Mouse (Mus musculus) ES-E14 (cell line): Measurements from ENCODE around the gene Atxn1l. TPM values are rescaled to one million over a fixed set of nuclear protein-coding genes. Genes with fewer than 3 reads are reported as not detected.
A peak's percentile ranks its signal among the peaks of the same experiment; 100 is the strongest.

ENCODE experiments used
- DNase-seq: peaks from one replicate; pipeline ENCODE4 v3.0.0-alpha.2; 2013; ENCODE audit warnings: low read depth, low spot score
- H3K27ac ChIP-seq: 2 replicates; pipeline ENCODE4 v1.5.1; 2012; ENCODE audit warnings: low read depth, mild to moderate bottlenecking, low read length, moderate library complexity, mixed read lengths; ENCODE audit not compliant: poor library complexity, insufficient read depth, severe bottlenecking
- H3K36me3 ChIP-seq: 2 replicates; pipeline ENCODE4 v1.6.1; 2012; ENCODE audit warnings: mild to moderate bottlenecking, low read length, moderate library complexity, mixed read lengths; ENCODE audit not compliant: control insufficient read depth, poor library complexity, insufficient read depth, severe bottlenecking
- H3K4me1 ChIP-seq, 2 experiments: fragments of 150-350 bp in 1 of 2; sonication (generic) in 1 of 2; 2 replicates each; pipeline ENCODE4 v1.6.1; 2012; ENCODE audit warnings: low read length in 2 of 2, mild to moderate bottlenecking in 1 of 2, mixed read lengths in 1 of 2; ENCODE audit not compliant: control insufficient read depth in 2 of 2, insufficient read depth in 2 of 2, poor library complexity in 1 of 2
- H3K4me3 ChIP-seq, 2 experiments: fragments of 150-350 bp in 1 of 2; sonication (generic) in 1 of 2; 2 replicates each; pipeline ENCODE4 v1.5.1; 2012; ENCODE audit warnings: low read length in 2 of 2, low read depth in 1 of 2, mild to moderate bottlenecking in 1 of 2, mixed read lengths in 1 of 2; ENCODE audit not compliant: insufficient read depth in 1 of 2, poor library complexity in 1 of 2, severe bottlenecking in 1 of 2
- H3K9ac ChIP-seq: 2 replicates; pipeline ENCODE4 v1.6.1; 2012; ENCODE audit warnings: low read depth, mild to moderate bottlenecking, low read length, mixed read lengths; ENCODE audit not compliant: poor library complexity, insufficient read depth, severe bottlenecking
- H3K9me3 ChIP-seq: fragments of 150-350 bp; sonication (generic); 2 replicates; pipeline ENCODE4 v1.6.1; 2012; ENCODE audit warnings: low read depth, mild to moderate bottlenecking, low read length; ENCODE audit not compliant: control insufficient read depth, insufficient read depth
- CHD2 ChIP-seq: IDR thresholded peaks from 2 replicates; pipeline ENCODE4 v1.6.1; 2014; ENCODE audit warnings: mild to moderate bottlenecking, low read depth, low read length, inconsistent platforms
- HCFC1 ChIP-seq: IDR thresholded peaks from 2 replicates; pipeline ENCODE4 v1.6.1; 2012; ENCODE audit warnings: low read length, inconsistent platforms, borderline replicate concordance; ENCODE audit not compliant: insufficient read depth
- MAFK ChIP-seq: IDR thresholded peaks from 2 replicates; pipeline ENCODE4 v1.6.1; 2014; ENCODE audit warnings: mild to moderate bottlenecking, low read depth, low read length, inconsistent platforms; ENCODE audit not compliant: insufficient read depth
- ZC3H11A ChIP-seq: IDR thresholded peaks from 2 replicates; pipeline ENCODE4 v1.6.1; 2012; ENCODE audit warnings: low read depth, mild to moderate bottlenecking, inconsistent platforms, low read length, borderline replicate concordance
- ZNF384 ChIP-seq: IDR thresholded peaks from 2 replicates; pipeline ENCODE4 v1.6.1; 2012; ENCODE audit warnings: low read depth, low read length, inconsistent platforms
- in situ Hi-C, 2 experiments: fragments of 600-800 bp; cut with MboI; formaldehyde crosslinking; loops; one replicate each; pipeline ENCODE4 v1.15.1; 2025; ENCODE audit warnings: low sequenced_read_pairs in 2 of 2, inconsistent platforms in 1 of 2; ENCODE audit not compliant: unreplicated experiment in 2 of 2
- total RNA-seq: library from RNA; depleted of rRNA; stranded (reverse); fragments of 300-350 nt; gene quantifications from 2 replicates; pipeline ENCODE4 v1.2.3, GENCODE M21; 2012

Atxn1l gene
- total RNA-seq, 1 experiment = 12.3 TPM

DNA sequence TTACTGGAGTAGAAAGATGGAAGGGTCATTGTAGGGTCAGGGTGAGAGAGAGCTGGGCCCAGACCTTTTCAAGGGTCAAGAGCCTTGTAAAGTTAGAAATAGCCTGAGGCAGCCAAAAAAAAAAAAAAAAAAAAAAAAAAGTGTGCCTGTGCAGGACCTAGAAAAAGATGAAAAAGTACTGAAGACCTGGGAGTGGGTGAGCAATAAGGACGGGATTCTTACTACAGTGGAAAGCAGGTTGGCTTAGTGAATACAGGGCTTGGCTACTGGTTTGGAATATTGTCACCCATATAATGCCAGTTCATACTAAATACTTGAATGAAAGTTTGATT lies 476 bp upstream of the Atxn1l start:
- Histone ChIP-seq H3K9me3 (0 out of 2 replicates have a peak, but pooled peaks cover 2% of the 10 kb centered on the region), H3K27ac (no peak overlapping the region), H3K4me1 (peaks cover 0 to 3% of the 10 kb centered on the region in 2 experiments; a peak in 1 of 4 replicates), H3K4me3 (peak overlapping the region in 1 of 2 experiments; percentile 86; a peak in 2 of 4 replicates), H3K36me3 (peaks cover 4% of the 10 kb centered on the region; the same call in 1 of the 2 replicates), H3K9ac (no peak overlapping the region)
- in situ Hi-C loops = no loop called here
- DNase-seq = no peak
- TF ChIP-seq HCFC1 (no peak), ZC3H11A (no peak), ZNF384 (peak; percentile 86)

DNA sequence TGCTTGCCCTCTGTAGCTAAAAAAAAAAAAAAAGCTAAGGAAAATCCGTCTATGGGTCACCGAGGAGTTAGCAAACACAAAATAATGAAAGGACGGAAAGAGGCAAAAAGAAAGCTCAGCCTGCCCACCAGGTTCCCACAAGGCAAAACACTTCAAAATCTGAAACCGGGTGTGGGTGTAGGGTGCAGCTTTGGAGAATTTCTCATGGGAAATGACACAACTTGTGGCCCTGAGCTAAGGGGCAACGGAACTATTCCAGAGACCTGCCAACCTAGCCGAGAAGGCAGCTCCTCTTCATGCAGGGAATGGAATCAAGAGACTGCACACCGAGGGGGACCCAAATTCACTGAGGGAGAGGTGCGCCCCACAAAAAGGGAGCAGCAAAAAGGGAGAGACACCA lies 720 bp downstream of the Atxn1l start:
- H3K27ac ChIP-seq = no peak overlapping the region; the same call in 1 of the 2 replicates
- H3K4me3 ChIP-seq = peak overlapping the region; percentile 86 to 98
- peak overlapping the region; percentile 97 for H3K9ac ChIP-seq
- DNase-seq = no peak
- peaks cover 9% of the 10 kb centered on the region; the same call in 1 of the 2 replicates for H3K36me3 ChIP-seq
- in situ Hi-C loops = no loop called here
- no peak for TF ChIP-seq CHD2
- TF ChIP-seq ZNF384 = no peak
- TF ChIP-seq MAFK = no peak
- TF ChIP-seq HCFC1 = no peak
- TF ChIP-seq ZC3H11A = no peak
- peaks cover 0 to 3% of the 10 kb centered on the region in 2 experiments; a peak in 1 of 4 replicates for H3K4me1 ChIP-seq
- H3K9me3 ChIP-seq = 0 out of 2 replicates have a peak, but pooled peaks cover 2% of the 10 kb centered on the region

- Histone ChIP-seq H3K4me3 (no peak overlapping the region), H3K9me3 (0 out of 2 replicates have a peak, but pooled peaks cover 2% of the 10 kb centered on the region), H3K4me1 (peaks cover 0 to 3% of the 10 kb centered on the region in 2 experiments; a peak in 1 of 4 replicates), H3K9ac (no peak overlapping the region), H3K36me3 (peaks cover 9% of the 10 kb centered on the region; the same call in 1 of the 2 replicates), H3K27ac (no peak overlapping the region)
- no peak for DNase-seq
- TF ChIP-seq CHD2 (no peak), MAFK (no peak), HCFC1 (no peak), ZNF384 (no peak), ZC3H11A (no peak)
- in situ Hi-C loops = no loop called here
Observed at GRCm38 (mm10) chr8:109734018-109734417, 3.5 kb downstream of the Atxn1l start.

DNA sequence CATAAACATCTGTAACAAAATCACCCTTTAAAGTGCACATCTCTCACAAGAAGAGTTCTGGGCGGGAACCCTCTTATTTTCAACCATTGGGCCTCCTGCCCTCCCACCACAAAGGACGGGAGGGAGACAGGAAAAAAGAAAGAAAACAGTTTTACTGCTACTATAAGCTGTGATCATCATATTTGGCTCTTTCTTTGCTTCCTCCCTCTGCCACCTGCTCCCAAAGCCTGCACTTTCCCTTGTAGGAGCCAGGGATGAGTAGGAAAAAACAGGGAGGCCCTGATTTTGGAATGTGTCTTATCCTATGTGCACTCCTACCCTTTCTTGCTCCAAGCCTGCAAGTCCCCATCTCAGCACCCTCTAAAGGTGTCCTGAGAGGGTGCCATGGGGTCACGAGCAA lies 6.5 kb downstream of the Atxn1l start:
- in situ Hi-C loops = no loop called here
- no peak overlapping the region for H3K9ac ChIP-seq
- H3K36me3 ChIP-seq = peaks cover 11% of the 10 kb centered on the region; the same call in 1 of the 2 replicates
- TF ChIP-seq ZNF384 = no peak
- TF ChIP-seq CHD2 = no peak
- TF ChIP-seq HCFC1 = no peak
- TF ChIP-seq ZC3H11A = no peak
- no peak for TF ChIP-seq MAFK
- no peaks in the 10 kb centered on the region for H3K4me1 ChIP-seq
- no peak for DNase-seq
- no peak overlapping the region for H3K27ac ChIP-seq
- H3K9me3 ChIP-seq = no peaks in the 10 kb centered on the region
- H3K4me3 ChIP-seq = no peak overlapping the region

DNA sequence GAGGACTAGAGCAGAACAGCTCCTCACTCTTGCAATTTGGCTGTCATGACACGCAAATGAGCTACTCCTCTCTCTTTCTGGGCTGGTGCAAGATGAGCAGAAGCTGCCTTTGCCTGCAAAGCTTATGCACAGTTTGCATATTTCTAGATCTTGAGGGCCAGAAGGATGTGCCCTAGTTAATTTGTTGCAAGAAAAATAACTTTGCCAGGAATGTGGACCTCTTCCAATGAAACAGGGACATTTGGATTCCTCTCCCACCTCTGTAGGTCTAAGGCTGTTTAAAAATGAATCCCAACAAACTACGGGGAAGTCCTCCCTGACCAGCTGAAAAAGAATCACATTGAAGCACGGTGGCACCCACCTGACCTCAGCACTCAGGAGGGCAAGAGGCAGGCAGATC lies 12.4 kb downstream of the Atxn1l start:
- H3K4me1 ChIP-seq = no peaks in the 10 kb centered on the region
- H3K4me3 ChIP-seq = no peak overlapping the region
- no peak overlapping the region for H3K9ac ChIP-seq
- no peaks in the 10 kb centered on the region for H3K9me3 ChIP-seq
- H3K27ac ChIP-seq = no peak overlapping the region
- TF ChIP-seq HCFC1 (no peak), ZC3H11A (no peak), MAFK (no peak)
- in situ Hi-C loops = no loop called here
- no peak for DNase-seq
- peaks cover 19% of the 10 kb centered on the region for H3K36me3 ChIP-seq
